Mouse (Mus musculus) megakaryocyte progenitor cell, adult 5-6 weeks (primary cell): ENCODE measurements around the gene Pkib. TPM values are rescaled to one million over a fixed set of nuclear protein-coding genes. Genes with fewer than 3 reads are reported as not detected.
A peak's percentile ranks its signal among the peaks of the same experiment; 100 is the strongest.

Experiments used
- ATAC-seq: replicated peaks from 2 replicates; pipeline ENCODE4 v1.8.0; 2016; ENCODE audit warnings: mild to moderate bottlenecking, moderate TSS enrichment, inconsistent platforms; ENCODE audit not compliant: poor library complexity
- total RNA-seq, 2 experiments: library from RNA; stranded (forward) in 1 of 2; stranded (reverse) in 1 of 2; fragments of 157-497, 149-512 nt in 1 of 2; fragments of 200-1000 nt in 1 of 2; gene quantifications; 2 replicates each; pipeline versions ENCODE4 v1.2.3 to v1.2.4; 2015 to 2017

Gene Pkib
- total RNA-seq, 2 experiments from 2014 or later = 12.7 to 22.1 TPM

DNA sequence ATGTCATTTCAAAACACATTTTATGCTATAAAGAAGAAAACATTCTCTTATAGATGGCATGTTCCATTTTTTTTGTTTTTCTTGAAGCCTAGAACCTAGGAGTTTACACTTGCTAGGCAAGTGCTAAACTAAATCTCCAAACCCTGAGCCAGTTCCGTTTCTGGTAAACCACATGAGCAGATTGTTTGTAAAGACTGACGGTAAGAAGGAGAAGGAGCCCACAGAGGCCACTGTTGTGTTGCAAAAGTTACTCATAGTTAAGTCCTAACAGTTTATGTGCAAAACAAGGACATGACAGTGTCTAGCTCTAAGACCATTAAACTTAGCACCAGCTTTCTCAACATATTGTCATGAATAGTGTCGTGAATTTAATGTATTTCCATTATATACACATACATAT is 99.9 kb downstream of the Pkib start:
- peak; percentile 64 for ATAC-seq

- ATAC-seq = no peak
Observed at GRCm38 (mm10) chr10:57740733-57741132, 109.0 kb downstream of the Pkib start.

- ATAC-seq = no peak
Observed at GRCm38 (mm10) chr10:57741351-57741750, 109.6 kb downstream of the Pkib start.

DNA sequence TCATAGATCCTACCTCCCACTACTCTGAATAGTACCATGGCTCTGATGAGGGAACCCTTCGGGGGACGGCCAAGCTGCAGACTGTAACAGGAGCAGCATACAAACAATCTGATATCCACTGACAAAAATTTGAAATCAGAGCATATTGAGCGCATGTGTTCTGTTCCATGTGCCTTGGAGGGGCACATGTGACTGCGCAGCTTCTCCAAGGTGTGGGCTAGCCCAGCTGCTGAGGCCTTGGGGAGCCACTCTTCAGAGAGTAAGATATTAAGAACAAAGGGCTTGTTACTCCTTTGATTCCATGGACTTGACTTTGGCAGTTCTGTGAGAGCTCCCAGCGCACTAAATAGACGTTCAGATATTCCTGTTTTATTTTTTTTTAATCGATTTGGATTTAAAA is 111.3 kb downstream of the Pkib start:
- no peak for ATAC-seq

GRCm38 (mm10) chr10:57743606-57744016 is 111.8 kb downstream of the Pkib start:
- ATAC-seq = peak; percentile 81

- no peak for ATAC-seq
Observed at GRCm38 (mm10) chr10:57744128-57744765, 112.5 kb downstream of the Pkib start.

DNA sequence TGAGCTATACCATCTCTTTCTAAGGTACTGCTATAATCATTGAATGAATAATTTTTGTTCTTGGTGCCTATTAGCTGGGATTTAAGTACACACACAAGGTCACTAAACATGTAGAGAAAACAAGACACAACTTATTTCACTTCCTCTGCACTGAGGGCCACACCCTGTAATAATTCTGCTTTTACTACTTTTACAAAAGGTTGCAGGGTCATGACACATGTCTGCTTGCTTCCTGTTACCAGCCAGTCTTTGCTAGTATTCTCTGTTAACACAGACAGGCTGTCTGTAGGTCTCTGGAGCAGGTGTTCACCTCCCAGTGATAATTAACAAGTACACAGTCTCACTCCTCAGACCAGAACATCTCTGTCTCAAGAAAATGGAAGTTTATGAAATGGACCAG is 113.7 kb downstream of the Pkib start:
- peak; percentile 64 for ATAC-seq

DNA sequence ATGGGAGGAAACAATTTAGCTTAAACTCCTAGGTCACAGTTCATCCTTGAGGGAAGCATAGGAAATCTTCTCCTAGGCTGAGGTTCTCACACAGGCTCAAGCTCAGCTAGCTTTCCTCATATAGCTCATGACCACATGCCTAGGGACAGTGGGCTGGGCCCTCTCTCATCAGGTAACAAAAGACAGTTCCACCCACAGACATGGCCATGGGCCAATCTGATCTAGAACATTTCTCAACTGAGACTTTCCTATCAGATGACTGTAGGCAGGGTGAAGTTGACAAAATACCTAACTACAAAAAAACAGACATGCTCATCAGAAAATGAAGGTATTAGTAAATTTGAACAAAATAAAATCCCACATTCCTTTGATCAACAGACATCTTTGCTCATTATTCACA is 115.3 kb downstream of the Pkib start:
- ATAC-seq = no peak

DNA sequence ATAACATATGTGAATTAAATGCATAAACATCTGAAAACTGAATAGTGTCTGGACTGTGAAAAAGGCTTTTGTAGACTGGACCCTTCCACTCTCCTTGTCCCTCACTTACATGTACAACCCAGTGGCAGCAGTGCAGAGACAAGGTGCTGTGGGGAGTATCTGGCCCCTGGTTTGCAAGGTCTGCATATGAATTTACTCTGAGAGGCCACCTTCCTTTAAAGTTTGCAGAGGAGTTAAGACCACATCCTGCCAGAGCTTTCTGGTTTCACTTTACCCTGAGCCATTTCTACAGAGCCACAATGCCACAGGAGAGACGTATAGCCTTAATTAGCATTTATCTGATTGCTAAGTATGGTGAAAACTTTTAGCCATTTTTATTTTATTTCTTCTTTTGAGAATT is 121.6 kb downstream of the Pkib start:
- peak; percentile 60 for ATAC-seq

DNA sequence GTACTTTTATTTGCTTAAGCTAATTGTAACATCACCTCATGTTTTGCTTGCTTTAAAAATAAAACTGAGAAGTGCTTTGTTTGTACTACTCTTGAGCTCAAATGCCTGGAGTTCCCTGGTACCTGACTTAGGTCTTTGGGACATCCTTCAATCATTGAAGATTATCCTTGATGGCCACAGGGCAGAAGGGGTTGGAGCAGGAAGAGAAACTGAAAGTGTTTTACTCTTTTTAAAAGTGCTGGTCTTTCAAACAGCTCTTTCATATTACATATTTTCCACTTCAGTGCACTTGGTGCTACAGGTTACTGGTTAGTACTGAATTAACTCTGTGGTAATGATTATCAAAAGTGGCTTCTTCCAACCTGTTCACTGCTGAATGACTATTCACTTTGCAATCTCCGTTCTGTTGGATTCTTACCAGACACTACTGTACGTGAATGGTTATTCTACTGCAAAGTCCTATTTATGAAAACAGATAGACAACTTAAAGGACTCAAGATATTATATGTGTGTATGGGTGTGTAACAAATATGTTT is 123.5 kb downstream of the Pkib start:
- no peak for ATAC-seq

- peak; percentile 44; the same call in 1 of the 2 replicates for ATAC-seq
Observed at GRCm38 (mm10) chr10:57758999-57759398, 127.2 kb downstream of the Pkib start.

GRCm38 (mm10) chr10:57760694-57761093 is 128.9 kb downstream of the Pkib start:
- ATAC-seq = no peak

DNA sequence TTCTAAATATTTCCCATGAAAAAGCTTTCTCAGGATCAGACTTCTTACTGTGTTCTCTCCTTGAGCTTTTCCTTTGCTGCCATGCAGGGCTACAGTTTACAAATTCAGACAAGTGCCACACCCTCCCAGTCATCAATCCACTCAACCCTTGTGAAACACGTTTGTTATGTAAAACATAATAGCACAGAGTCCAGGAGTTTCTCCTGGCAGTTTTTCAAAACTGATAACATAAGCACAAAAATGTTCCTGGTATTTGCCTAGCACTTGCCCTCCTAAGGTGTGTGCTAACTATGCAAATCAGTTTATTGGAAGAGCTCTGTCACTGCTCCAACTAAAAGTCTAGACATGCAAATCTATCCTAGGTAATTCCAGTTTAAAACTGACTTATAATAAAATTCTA is 131.3 kb downstream of the Pkib start:
- ATAC-seq = no peak

GRCm38 (mm10) chr10:57783289-57784130 is 151.7 kb downstream of the Pkib start:
- ATAC-seq = no peak

GRCm38 (mm10) chr10:57784131-57784875 is 152.5 kb downstream of the Pkib start:
- ATAC-seq = no peak; the same call in 1 of the 2 replicates

DNA sequence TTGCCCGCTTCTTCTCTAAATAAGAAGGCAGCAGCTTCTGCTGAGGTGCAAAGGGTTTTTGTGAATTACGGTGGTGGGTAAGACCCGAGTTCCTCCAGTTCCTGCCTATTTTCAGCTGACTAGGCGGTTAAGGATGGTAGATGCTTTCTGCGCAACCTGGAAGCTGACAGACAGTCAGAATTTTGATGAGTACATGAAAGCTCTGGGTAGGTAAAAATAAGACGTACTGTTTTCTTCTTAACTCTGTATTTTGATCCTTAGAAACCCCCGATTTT is 153.0 kb downstream of the Pkib start, which contains the start of gene Fabp7:
Gene Fabp7, plus strand, starts transcription at position 6 of the 275 bp plus-strand sequence.
- no peak for ATAC-seq

DNA sequence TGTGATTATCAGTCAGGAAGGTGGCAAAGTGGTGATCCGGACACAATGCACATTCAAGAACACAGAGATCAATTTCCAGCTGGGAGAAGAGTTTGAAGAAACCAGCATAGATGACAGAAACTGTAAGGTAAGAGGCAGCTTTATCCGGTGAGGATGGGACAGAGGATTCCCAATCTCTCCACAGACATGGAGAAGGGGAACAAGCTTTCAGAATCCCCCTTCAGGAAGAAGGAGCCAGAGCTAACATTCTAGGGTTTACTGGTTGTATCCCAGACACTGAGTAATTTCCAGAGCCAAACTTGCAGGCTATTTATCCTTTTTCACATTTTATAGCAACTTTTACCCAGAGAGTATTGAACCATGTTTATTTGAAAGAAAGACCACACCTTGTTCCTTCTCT is 153.8 kb downstream of the Pkib start:
- ATAC-seq = no peak
